Mouse (Mus musculus): ENCODE results near the gene Rpl28. TPM values are rescaled to one million over a fixed set of nuclear protein-coding genes. Genes with fewer than 3 reads are reported as not detected.

Gene Rpl28
- polyA plus RNA-seq, 2 experiments from 2014 or later = 460 to 740 TPM

DNA sequence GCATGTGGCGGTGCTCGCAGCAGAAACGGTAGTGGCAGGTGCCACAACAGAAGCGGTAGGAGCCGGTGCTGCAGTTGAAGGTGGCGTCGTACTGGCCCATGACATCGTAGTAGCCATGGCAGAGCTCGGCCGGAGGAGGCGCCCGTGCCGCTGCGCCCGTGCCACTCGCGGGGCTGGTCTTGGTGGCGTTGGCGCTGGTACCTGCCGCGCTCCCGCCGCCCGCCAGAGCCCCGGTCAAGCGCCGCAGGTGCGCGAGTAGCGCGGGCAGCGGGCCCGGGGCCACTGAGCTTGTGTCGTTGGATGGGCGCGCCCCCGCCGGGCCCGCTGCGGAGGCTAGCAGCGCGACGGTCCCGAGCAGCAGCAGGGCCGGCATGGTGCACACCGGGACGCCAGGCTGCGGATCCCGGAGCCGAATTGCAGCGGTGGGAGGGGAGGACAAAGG lies 43.7 kb downstream of the Rpl28 start:
- ATAC-seq = peak; percentile 90

DNA sequence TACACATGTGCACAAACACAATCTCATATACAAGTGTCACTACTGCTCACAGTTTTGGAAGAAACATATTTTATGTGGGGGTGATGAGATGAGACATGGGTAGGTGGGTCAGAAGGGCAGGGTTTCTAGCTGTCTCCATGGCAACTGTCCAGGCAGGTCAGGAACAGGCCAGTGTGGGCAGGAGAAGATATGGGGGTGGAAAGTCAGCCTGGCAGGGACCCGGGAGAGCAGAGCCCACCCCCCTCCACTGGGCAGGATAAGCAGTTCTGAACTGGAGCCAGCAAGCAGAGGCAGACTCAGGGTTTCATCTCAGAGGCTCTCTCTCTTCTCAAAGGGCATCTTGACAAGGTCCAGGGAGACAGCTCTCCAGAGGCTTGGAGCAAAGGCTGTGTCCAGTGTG lies 45.0 kb downstream of the Rpl28 start:
- no peak for ATAC-seq

GRCm38 (mm10) chr7:4842077-4842476 lies 49.4 kb downstream of the Rpl28 start:
- no peak for ATAC-seq

DNA sequence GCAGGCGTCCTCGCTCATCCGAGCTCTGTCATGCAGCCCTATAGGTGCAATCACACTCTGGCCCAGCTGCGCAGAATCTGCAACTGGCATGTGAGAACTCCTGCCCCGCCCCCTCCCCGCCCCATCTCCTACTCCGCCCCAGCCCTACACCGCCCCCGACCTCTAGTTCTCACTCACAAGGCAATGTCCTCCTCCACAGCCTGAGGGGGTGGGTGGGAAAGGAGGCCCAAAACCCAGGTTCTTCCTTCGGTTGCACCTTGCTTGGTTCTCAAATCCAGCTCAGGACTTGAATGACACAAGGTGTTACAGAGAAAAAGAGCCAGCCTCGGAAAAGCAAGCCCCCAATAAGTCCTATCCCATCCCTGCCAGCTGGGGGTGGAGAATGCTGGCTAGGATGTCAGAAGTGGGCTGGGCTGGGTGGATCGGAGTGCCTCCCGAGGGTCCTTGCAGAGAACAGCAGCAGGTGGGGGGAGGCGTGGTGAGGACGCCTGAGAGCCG lies 50.0 kb downstream of the Rpl28 start:
- no peak for ATAC-seq

GRCm38 (mm10) chr7:4843604-4844244 lies 51.0 kb downstream of the Rpl28 start:
- ATAC-seq = no peak

DNA sequence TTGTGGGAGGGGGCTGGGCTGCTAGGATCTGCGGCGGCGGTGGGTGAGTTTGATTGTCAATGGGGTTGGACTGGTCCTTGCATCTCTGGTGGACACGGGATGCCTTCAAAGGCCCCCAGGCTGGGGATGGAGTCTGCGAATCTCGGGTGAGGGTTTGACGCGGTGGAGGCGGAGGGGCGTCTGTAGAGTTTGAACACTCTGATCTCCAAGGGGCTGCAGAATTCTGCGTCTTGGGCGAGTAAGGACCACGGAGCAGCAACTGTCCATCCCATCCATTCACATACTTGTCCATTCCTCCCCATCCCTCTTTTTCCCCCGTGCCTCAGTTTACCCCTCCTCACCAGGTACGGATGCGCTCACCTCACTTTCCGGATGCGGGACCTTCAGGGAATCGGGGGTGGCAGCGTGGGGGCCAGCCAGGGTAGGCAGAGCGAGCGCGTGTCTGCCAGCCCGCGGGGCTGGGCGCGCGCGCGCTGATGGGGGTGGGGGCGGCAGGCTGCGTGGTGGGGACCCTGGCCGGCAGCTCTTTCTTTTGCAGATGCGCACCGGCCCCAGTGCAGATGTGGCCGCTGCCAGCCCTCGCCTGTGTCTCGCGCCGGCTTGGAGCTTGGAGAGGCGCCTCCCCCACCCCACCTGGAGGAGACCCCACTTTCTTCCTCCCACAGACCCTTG lies 51.7 kb downstream of the Rpl28 start, which contains the start of gene Shisa7:
Gene Shisa7, minus strand, starts transcription at position 452 of the 672 bp plus-strand sequence.
- no peak for ATAC-seq

Other genes with a start within 250 kb of the Rpl28 start
- gene Syt5, start 245.3 kb upstream of the Rpl28 start, polyA plus RNA-seq (2017; shearing (Covaris generic)) = not detected
- not detected for gene Ptprh, start 188.8 kb upstream of the Rpl28 start, polyA plus RNA-seq (2017; shearing (Covaris generic))
- 1 to 10 TPM; 3.0 to 4.1 TPM for gene Tmem86b, start 161.5 kb upstream of the Rpl28 start, polyA plus RNA-seq (2017; shearing (Covaris generic))
- 10 to 100 TPM; 10.6 to 11.1 TPM for gene Ppp6r1, start 133.9 kb upstream of the Rpl28 start, polyA plus RNA-seq (2017; shearing (Covaris generic))
- gene Hspbp1, start 107.8 kb upstream of the Rpl28 start, polyA plus RNA-seq (2017; shearing (Covaris generic)) = 10 to 100 TPM; 38.9 to 60.9 TPM
- gene Brsk1, start 102.3 kb upstream of the Rpl28 start, polyA plus RNA-seq (2017; shearing (Covaris generic)) = not detected
- gene Tmem150b, start 67.6 kb upstream of the Rpl28 start, polyA plus RNA-seq (2017; shearing (Covaris generic)) = not detected
- gene Kmt5c, start 52.8 kb upstream of the Rpl28 start, polyA plus RNA-seq (2017; shearing (Covaris generic)) = 10 to 100 TPM; 19.7 to 28.9 TPM
- gene Cox6b2, start 39.8 kb upstream of the Rpl28 start, polyA plus RNA-seq (2017; shearing (Covaris generic)) = 1 to 10 TPM; 2.1 to 4.5 TPM
- gene Fam71e2, start 21.6 kb upstream of the Rpl28 start, polyA plus RNA-seq (2017; shearing (Covaris generic)) = not detected
- gene Il11, start 10.0 kb upstream of the Rpl28 start, polyA plus RNA-seq (2017; shearing (Covaris generic)) = not detected
- not detected for gene Tmem190, start 9.9 kb upstream of the Rpl28 start, polyA plus RNA-seq (2017; shearing (Covaris generic))
- gene Tmem238, start 3.2 kb upstream of the Rpl28 start, polyA plus RNA-seq (2017; shearing (Covaris generic)) = 1 to 10 TPM in 1 of 2 experiments, not detected in 1; 1.2 TPM
- 10 to 100 TPM; 39.3 to 43.6 TPM for gene Ube2s, start 19.7 kb downstream of the Rpl28 start, polyA plus RNA-seq (2017; shearing (Covaris generic))
- under 1 TPM in 1 of 2 experiments, not detected in 1; 0.09 TPM for gene Shisa7, start 51.8 kb downstream of the Rpl28 start, polyA plus RNA-seq (2017; shearing (Covaris generic))
- 10 to 100 TPM; 34.4 to 50.2 TPM for gene Isoc2b, start 77.4 kb downstream of the Rpl28 start, polyA plus RNA-seq (2017; shearing (Covaris generic))
- under 1 TPM; 0.20 to 0.69 TPM for gene Isoc2a, start 84.3 kb downstream of the Rpl28 start, polyA plus RNA-seq (2017; shearing (Covaris generic))
- not detected for gene Gm36210, start 113.6 kb downstream of the Rpl28 start, polyA plus RNA-seq (2017; shearing (Covaris generic))
- gene Zfp628, start 122.3 kb downstream of the Rpl28 start, polyA plus RNA-seq (2017; shearing (Covaris generic)) = 1 to 10 TPM; 1.9 TPM
- gene Nat14, start 129.2 kb downstream of the Rpl28 start, polyA plus RNA-seq (2017; shearing (Covaris generic)) = not detected
- gene Ssc5d, start 132.9 kb downstream of the Rpl28 start, polyA plus RNA-seq (2017; shearing (Covaris generic)) = under 1 TPM in 1 of 2 experiments, not detected in 1; 0.10 TPM
- gene Sbk2, start 171.5 kb downstream of the Rpl28 start, polyA plus RNA-seq (2017; shearing (Covaris generic)) = not detected
- gene Sbk3, start 178.3 kb downstream of the Rpl28 start, polyA plus RNA-seq (2017; shearing (Covaris generic)) = not detected
- gene Zfp579, start 203.3 kb downstream of the Rpl28 start, polyA plus RNA-seq (2017; shearing (Covaris generic)) = 1 to 10 TPM; 2.9 to 5.3 TPM
- 10 to 100 TPM; 33.3 to 55.4 TPM for gene Zfp524, start 221.5 kb downstream of the Rpl28 start, polyA plus RNA-seq (2017; shearing (Covaris generic))
- gene Fiz1, start 221.8 kb downstream of the Rpl28 start, polyA plus RNA-seq (2017; shearing (Covaris generic)) = 10 to 100 TPM in 1 of 2 experiments, 1 to 10 TPM in 1; 8.1 to 10.1 TPM
- gene Gm44973, start 222.6 kb downstream of the Rpl28 start, polyA plus RNA-seq (2017; shearing (Covaris generic)) = 10 to 100 TPM in 1 of 2 experiments, 1 to 10 TPM in 1; 5.6 to 19.0 TPM
- gene Zfp865, start 227.5 kb downstream of the Rpl28 start, polyA plus RNA-seq (2017; shearing (Covaris generic)) = 1 to 10 TPM; 3.5 to 5.3 TPM
- gene Ccdc106, start 227.7 kb downstream of the Rpl28 start, polyA plus RNA-seq (2017; shearing (Covaris generic)) = under 1 TPM in 1 of 2 experiments, not detected in 1; 0.60 TPM
- gene 4632433K11Rik, start 241.2 kb downstream of the Rpl28 start, polyA plus RNA-seq (2017; shearing (Covaris generic)) = not detected
- gene Zfp784, start 245.6 kb downstream of the Rpl28 start, polyA plus RNA-seq (2017; shearing (Covaris generic)) = 1 to 10 TPM; 2.5 to 3.1 TPM

Data from activated CD4-positive, CD25-positive, alpha-beta regulatory T cell, adult 4 months (primary cell).